Mouse (Mus musculus) skeletal muscle tissue, adult 2 months (tissue): ENCODE results near the gene Lzts2.

Experiments
- DNase-seq: peaks from one replicate; pipeline ENCODE4 v3.0.0-alpha.2; 2012; ENCODE audit warnings: low read depth, low spot score

Lzts2 gene

GRCm38 (mm10) chr19:45014335-45014971 is at the start of gene Lzts2:
Gene Lzts2, plus strand, starts transcription at chr19:45014414.
- DNase-seq, result no peak

- no peak for DNase-seq
Measured at GRCm38 (mm10) chr19:44965978-44966377, 48.2 kb upstream of the Lzts2 start.

GRCm38 (mm10) chr19:44968329-44968728 is 45.9 kb upstream of the Lzts2 start:
- DNase-seq, result no peak

- no peak for DNase-seq
Measured at GRCm38 (mm10) chr19:44976636-44977035, 37.6 kb upstream of the Lzts2 start.

GRCm38 (mm10) chr19:44977148-44977547 is 37.1 kb upstream of the Lzts2 start:
- no peak for DNase-seq

- no peak for DNase-seq
Measured at GRCm38 (mm10) chr19:44980787-44981186, 33.4 kb upstream of the Lzts2 start.

GRCm38 (mm10) chr19:44982477-44983115 is 31.6 kb upstream of the Lzts2 start:
- no peak for DNase-seq

GRCm38 (mm10) chr19:44983366-44983765 is 30.8 kb upstream of the Lzts2 start:
- DNase-seq, result no peak

GRCm38 (mm10) chr19:44984420-44984819 is 29.8 kb upstream of the Lzts2 start:
- no peak for DNase-seq

- no peak for DNase-seq
Measured at GRCm38 (mm10) chr19:44985159-44985988, 28.8 kb upstream of the Lzts2 start.

GRCm38 (mm10) chr19:44987004-44987403 is 27.2 kb upstream of the Lzts2 start:
- no peak for DNase-seq

GRCm38 (mm10) chr19:44987851-44988250 is 26.4 kb upstream of the Lzts2 start:
- DNase-seq, result no peak

- no peak for DNase-seq
Measured at GRCm38 (mm10) chr19:44988321-44988720, 25.9 kb upstream of the Lzts2 start.

- no peak for DNase-seq
Measured at GRCm38 (mm10) chr19:44988831-44989566, 25.2 kb upstream of the Lzts2 start, which contains the start of gene Sema4g. Gene Sema4g, plus strand, starts transcription at chr19:44989101.

GRCm38 (mm10) chr19:44989567-44990495 is 24.4 kb upstream of the Lzts2 start:
- DNase-seq, result no peak

GRCm38 (mm10) chr19:44991031-44991430 is 23.2 kb upstream of the Lzts2 start:
- DNase-seq, result no peak

- DNase-seq, result no peak
Measured at GRCm38 (mm10) chr19:44992246-44992645, 22.0 kb upstream of the Lzts2 start.

- no peak for DNase-seq
Measured at GRCm38 (mm10) chr19:44992712-44993111, 21.5 kb upstream of the Lzts2 start.

GRCm38 (mm10) chr19:44997786-44998185 is 16.4 kb upstream of the Lzts2 start:
- no peak for DNase-seq

- no peak for DNase-seq
Measured at GRCm38 (mm10) chr19:44999647-45000046, 14.6 kb upstream of the Lzts2 start.

GRCm38 (mm10) chr19:45002301-45002700 is 11.9 kb upstream of the Lzts2 start:
- DNase-seq, result no peak
